Mouse (Mus musculus): ENCODE measurements around the gene Tex264.

DNA sequence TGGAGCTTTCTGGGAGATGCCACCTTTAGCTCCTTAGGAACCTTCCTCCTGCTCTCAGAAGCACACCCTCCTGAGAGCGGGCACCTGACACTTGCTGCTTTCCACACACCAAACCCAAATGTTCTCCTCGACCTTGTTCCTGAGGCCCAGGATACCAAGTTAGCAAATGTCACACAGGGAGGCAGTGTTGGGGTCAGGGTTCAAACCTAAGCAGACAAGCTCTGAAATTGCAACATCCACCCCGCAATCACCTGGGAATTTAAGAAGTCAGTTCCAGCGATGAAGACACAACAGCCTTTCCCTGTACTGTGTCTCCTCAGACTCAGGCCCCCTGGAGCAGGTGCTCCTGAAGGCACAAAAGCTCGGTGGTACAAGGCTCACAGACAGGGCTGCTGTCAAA, 8.0 kb downstream of the Tex264 start:
- TF ChIP-seq POLR2A (IDR thresholded peaks at IDR 0.05; ENCODE audit: borderline replicate concordance, control insufficient read depth, low read depth, low read length): no peak
- TF ChIP-seq CTCF (IDR thresholded peaks at IDR 0.05; ENCODE audit: control insufficient read depth, insufficient read depth, low read length): no peak

All from bone marrow, adult 2 months (tissue).